Mouse (Mus musculus) heart, postnatal 25 days (tissue): ENCODE results near the gene Zbtb9. TPM values are rescaled to one million over a fixed set of nuclear protein-coding genes. Genes with fewer than 3 reads are reported as not detected.
"Not testable (repeated sequence)": the region's sequence is repeated elsewhere in the genome, so short reads cannot be mapped to it uniquely, and the experiment has no call there.

ENCODE experiments used
- DNase-seq: peaks from one replicate; pipeline ENCODE4 v3.0.0; 2022; ENCODE audit warnings: low spot score
- intact Hi-C: fragments of 180-260 bp; cut with DNase I; formaldehyde crosslinking; loops from one replicate; pipeline ENCODE4 v1.15.1; 2025
- total RNA-seq, 2 experiments: library from RNA; stranded (reverse); gene quantifications; 2 replicates each; pipeline ENCODE4 v1.2.3; 2021

Zbtb9 gene
- 1 to 10 TPM; 2.9 to 3.8 TPM for total RNA-seq

DNA sequence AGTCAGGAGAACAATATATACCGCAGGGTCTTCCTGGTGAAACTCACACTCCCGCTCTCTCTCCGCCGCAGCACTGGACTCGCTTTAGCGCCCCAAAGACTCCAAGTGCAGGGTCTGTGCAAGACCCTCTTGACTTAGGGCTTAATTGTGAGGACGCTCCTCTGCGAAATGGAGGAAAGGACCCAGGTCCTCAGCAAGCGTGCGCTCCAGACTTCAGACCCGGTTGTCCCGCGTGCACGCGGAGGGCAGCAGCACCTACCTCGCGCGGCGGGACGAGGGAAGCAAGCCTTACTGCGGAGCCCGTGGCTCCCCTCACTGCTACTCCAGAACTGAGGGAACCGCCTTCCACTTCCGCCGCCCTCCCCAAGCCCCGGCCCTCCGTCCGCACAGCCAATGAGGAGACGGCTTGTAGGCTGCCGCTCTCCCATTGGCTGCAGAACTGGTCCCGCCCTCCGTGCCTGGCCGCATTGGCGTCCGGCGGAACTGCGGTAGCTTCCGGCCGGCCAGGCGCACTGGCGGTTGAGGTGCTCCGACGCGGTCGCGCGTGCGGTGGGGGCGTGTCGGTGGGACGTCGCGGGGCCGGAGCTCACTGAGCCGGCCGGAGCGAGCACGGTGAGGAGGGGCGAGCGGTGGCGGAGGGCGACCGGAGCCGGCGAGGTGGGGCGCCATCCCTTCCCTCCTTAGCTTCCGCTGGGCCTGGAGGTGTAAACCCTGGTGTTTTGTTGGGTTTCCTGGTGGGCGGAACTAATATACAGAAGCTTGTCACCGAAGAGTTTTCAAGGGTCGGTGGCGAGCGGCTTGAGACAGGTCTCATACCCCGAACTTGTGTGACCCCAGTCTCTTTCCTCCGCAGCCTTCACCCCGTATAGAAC is at the start of gene Zbtb9:
Zbtb9 (plus strand) TSS at position 465 of the 872 bp plus-strand sequence.
- peak; percentile 95 for DNase-seq
- intact Hi-C loops: loop anchor here (2.0 to 10.0 kb wide), 2 partner anchors 48 to 58 kb away; partner anchors contain the start of gene Kifc5b

DNA sequence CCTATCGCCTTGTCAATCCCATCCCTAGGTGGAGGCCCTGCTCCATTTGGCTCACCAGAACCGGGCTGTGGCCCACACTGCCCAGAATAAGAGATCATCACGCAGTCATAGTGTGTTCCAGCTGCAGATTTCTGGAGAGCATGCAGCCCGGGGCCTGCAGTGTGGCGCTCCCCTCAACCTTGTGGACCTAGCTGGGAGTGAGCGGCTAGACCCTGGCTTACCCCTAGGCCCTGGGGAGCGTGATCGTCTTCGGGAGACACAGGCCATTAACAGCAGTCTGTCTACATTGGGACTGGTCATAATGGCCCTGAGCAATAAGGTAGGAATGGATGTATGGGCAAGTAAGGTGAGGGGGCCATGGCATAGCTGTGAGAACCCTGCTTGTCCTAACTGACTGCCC is 47.6 kb upstream of the Zbtb9 start:
- DNase-seq: not testable (repeated sequence)
- intact Hi-C loops: loop anchor here (10.0 kb wide), 1 partner anchor 179 kb away; no protein-coding TSS in a partner anchor

- DNase-seq, intact Hi-C loops: not testable (repeated sequence)
These were observed 41.2 kb upstream of the Zbtb9 start for GRCm38 (mm10) chr17:26931795-26932194.

- intact Hi-C loops: no loop called here
- DNase-seq: peak; percentile 93
These were observed 40.0 kb upstream of the Zbtb9 start, which contains the start of gene Phf1 for GRCm38 (mm10) chr17:26932839-26933398. Phf1 (plus strand) TSS chr17:26933052.

GRCm38 (mm10) chr17:26933419-26933818 is 39.5 kb upstream of the Zbtb9 start:
- intact Hi-C loops: no loop called here
- DNase-seq: no peak

DNA sequence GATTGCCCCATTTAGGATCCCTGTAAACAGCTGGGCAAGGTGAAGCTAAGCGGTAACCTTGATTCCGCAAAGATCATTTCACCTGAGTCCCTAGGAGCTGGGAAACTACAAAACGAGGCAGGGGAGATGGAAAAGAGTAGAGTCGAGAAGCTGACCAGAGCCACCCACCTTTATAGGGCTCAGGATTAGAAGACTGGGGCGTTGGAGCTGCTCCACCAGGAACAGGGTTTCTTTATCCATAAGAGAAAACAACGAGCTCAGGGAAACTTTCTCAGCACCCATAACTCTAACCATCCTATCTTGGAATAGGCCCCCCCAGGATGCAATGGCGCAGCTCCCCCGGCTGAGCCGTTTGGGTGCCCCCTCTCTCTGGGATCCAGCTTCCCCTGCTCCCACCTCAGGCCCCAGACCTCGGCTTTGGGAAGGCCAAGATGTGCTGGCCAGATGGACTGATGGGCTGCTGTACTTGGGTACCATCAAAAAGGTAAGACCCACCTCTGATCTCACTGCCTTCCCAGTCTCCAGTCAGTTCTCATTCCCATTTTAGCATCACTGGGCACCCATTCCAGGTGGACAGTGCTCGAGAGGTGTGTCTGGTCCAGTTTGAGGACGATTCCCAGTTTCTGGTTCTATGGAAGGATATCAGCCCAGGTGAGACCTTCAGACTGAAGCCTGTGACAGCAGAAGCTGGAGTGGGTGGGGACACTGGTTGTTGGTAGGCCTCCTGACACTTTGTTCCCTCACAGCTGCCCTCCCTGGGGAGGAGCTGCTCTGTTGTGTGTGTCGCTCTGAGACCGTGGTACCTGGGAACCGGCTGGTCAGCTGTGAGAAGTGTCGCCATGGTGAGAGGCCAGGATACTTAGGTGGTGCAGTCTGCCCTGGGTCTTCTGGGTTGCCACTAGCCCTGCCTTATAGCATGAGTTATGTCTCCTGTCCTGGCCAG is 38.8 kb upstream of the Zbtb9 start:
- intact Hi-C loops: no loop called here
- no peak for DNase-seq

DNA sequence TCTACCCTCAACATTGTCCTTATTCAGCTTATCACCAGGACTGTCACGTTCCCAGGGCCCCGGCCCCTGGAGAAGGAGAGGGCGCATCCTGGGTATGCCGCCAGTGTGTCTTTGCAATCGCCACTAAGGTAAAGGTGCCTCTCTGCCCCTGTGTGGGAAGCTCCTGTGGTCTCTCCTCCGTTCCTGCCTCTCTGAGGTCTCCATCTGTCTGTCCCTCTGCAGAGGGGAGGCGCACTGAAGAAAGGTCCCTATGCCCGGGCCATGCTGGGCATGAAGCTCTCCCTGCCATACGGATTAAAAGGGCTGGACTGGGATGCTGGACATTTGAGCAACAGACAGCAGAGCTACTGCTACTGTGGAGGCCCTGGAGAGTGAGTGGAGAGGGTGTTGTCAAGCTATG is 37.9 kb upstream of the Zbtb9 start:
- intact Hi-C loops: no loop called here
- DNase-seq: no peak

- intact Hi-C loops: no loop called here
- no peak for DNase-seq
These were observed 36.5 kb upstream of the Zbtb9 start for GRCm38 (mm10) chr17:26936453-26936852.

DNA sequence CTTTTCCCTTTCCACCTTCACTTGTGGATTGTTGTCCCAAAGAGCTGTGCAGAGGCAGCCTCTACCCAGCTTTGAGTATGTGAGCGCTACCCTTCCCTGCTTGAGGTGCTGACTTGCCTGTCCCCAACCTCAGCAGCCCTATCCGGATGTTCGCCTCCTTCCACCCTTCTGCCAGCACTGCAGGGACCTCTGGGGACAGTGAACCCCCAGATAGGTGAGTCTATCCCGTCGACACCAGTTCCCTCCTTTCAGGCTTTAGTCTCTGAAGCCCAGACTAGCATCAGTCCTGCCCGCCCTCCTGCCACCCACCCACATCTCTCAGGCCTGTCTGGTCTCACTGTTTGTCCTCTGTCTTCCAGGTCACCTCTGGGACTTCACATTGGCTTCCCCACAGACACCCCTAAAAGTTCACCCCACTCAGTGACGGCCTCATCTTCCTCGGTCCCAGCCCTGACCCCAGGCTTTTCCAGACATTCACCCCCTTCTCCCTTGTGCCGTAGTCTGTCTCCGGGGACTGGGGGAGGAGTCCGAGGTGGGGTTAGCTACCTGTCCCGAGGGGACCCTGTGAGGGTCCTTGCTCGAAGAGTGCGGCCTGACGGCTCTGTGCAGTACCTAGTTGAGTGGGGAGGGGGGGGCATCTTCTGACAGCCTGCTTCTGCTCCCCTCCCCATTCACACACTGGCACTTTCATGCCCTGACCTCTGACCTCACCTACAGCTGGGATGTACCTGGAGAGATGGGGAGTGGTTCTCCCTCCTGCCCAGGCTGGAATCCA is 35.9 kb upstream of the Zbtb9 start:
- DNase-seq: no peak
- intact Hi-C loops: no loop called here

GRCm38 (mm10) chr17:26937883-26938695 is 34.9 kb upstream of the Zbtb9 start:
- no peak for DNase-seq
- intact Hi-C loops: no loop called here

DNA sequence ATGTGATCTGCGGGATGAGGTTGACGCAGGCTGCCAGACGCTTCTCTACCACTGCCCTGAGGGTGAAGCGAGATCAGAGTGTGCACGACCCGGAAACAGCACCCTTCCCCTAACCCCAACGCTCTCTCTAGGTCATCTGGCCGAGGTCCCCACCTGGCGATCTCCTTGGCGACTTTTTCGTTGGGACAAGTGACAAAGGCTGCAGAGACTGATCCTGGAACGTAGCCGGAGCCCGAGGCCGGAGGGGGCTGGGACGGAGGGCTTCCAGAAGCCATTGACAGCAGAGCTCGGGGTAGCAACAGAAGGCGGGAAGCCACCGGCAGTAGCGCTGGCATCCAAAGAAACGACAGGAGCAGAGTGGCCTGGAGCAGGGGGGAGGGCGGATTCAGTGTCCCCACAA is 34.2 kb upstream of the Zbtb9 start:
- no peak for DNase-seq
- intact Hi-C loops: no loop called here

DNA sequence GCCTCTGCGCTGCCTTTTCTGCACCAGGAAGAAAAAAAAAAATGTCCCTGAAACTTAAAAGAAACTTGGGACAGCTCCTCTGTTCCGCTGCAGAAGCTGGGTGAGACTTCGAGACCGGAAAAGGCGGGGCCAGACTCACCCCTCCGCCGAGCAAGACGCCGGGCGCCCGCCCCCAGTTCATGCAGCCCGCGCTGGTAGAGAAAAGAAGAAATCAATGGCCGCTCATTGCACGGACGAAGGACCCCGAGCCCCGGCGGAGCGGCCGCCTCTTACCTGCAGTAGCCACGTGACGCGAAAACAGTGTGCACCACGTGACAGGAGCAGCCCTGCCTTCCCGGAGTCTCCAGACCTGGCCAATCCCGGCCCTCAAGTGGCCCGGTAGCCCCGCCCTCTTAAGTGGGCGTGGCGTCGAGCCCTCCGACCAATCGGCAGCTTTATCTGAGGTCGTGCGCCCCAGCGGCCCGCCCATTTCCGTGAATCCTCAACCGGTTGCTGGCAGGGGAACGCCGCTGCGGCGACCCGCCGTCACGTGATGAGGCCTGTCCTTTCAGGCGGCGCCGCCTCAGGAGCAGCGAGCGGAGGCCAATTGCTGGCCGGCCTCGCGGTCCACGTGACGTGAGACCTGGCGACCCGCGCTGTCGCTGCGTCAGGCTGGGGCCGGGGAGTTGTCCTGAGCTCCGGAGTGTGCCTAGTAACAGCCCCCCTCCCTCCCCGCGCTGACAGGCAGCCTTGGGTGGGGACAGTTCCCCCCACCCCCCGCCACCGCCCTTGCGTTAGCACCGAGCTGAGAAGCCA is 33.6 kb upstream of the Zbtb9 start, which contains the start of gene Cuta:
Cuta (minus strand) TSS at position 392 of the 795 bp plus-strand sequence.
- intact Hi-C loops: no loop called here
- DNase-seq: peak; percentile 100

- no peak for DNase-seq
- intact Hi-C loops: no loop called here
These were observed 33.0 kb upstream of the Zbtb9 start for GRCm38 (mm10) chr17:26939973-26940300.

GRCm38 (mm10) chr17:26941031-26941789 is 31.8 kb upstream of the Zbtb9 start, which contains the start of gene Syngap1:
Syngap1 (plus strand) TSS chr17:26941253.
- intact Hi-C loops: no loop called here
- DNase-seq: no peak

DNA sequence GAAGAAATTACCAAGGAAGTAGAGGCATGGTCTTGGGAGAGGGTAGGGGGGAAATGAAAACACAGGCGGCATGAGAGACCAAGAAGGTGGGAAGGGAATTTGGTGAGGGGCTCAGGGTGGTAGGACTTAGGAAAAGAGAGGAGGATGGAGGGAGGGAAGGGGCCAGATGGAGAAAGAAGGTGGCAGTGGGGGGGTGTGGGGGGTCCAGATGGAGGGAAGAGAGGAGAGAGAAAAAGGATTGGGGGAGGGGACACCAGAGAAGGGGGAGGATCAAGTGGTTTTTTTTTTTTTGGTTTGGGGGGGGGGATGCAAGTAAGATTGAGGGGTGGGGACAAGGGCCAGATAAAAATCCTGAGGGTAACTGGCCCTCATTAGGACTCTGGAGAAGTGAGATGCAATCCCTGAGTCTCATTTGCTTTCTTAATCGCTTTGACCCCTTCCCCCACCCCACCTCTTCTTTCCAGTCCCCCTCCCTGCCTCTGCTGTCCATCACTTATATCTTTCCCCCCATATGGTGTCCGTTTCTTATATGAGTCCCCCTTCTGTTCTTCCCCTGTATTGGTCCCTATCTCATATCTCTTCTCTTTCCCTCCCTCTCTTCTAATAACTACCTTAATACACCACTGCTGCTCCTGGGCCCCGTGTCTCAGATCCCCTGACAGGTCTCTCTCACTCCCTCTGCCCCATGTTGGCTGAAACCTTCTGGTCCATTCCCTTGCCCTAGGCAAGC is 31.0 kb upstream of the Zbtb9 start:
- intact Hi-C loops: no loop called here
- no peak for DNase-seq

DNA sequence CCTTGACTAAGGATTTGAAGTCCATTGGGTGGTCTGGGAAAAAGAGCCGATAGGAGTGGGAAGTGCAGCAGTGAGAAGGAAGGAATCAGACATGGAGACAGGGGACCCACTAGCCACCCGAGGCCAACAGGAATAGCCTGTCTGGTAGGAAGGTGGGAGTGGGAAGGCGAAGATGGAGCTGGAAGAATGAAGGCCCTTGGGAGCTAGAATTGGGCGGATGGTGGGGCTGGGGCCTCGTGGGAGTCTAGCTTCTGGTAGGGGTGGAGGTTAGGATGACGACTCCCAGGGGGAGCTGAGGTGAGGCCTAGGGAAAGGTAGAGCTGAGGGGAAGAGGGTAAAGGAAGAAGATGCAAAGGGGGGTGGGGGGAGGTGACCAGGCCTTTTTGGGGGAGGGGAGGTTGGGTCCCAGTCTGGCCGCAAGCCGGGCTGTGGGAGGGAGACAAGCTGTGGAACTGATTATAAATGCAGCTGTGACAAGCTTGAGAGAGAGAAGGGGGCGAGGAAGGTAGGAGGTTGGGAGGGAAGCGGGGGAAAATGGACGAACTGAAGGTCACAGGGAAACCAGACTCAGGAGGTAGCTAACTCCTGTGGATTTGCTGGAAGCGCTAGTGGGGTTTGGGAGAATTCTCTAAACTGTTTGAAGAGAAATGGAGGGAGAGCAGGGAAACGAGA is 27.0 kb upstream of the Zbtb9 start:
- intact Hi-C loops: no loop called here
- DNase-seq: no peak
